Mouse (Mus musculus) heart, adult 2 months (tissue): ENCODE results near the gene Erfe.

ENCODE experiments used
- CTCF ChIP-seq: fragments of 200-600 bp; IDR thresholded peaks from 2 replicates; pipeline ENCODE4 v1.8.1; 2022; ENCODE audit warnings: antibody characterized with exemption, mild to moderate bottlenecking, moderate library complexity
- EP300 ChIP-seq: fragments of 200-500 bp; IDR thresholded peaks from 2 replicates; pipeline ENCODE4 v1.6.1; 2011; ENCODE audit warnings: low read depth, low read length, control low read depth; ENCODE audit not compliant: insufficient read depth
- POLR2A ChIP-seq: fragments of 200-500 bp; IDR thresholded peaks from 2 replicates; pipeline ENCODE4 v1.6.1; 2011; ENCODE audit warnings: mild to moderate bottlenecking, low read depth, low read length, control low read depth; ENCODE audit not compliant: insufficient read depth

DNA sequence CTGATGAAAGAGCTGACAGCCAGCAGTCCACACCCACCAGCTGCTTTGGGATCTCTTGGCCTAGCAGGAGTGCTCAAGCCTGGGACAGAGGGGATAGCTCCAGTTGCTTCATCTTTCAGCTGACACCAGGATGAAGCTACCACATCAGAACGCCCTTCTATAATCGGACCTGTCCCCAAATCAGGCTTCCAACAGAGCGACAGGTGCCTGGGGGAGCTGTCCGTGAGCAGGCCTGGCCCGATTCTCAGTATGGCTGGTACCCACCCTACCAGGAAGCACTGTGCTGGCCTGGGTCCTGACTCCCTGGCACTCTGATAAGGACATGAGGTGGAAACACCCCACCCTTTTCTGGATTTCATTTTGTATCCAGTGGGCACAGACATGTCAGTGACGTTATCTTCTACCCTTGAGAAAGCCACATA, 7.2 kb downstream of the Erfe start:
- TF ChIP-seq CTCF (no peak), POLR2A (no peak), EP300 (no peak)
